Mouse (Mus musculus) right cerebral cortex, postnatal 36 days (tissue): ENCODE measurements around the gene Cnpy4.
"Not testable (repeated sequence)": the region's sequence is repeated elsewhere in the genome, so short reads cannot be mapped to it uniquely, and the experiment has no call there.

ENCODE experiments used
- DNase-seq, 2 experiments: peaks; one replicate each; pipeline ENCODE4 v3.0.0; 2022; ENCODE audit warnings: low spot score in 2 of 2, mixed read lengths in 1 of 2

Cnpy4 gene

DNA sequence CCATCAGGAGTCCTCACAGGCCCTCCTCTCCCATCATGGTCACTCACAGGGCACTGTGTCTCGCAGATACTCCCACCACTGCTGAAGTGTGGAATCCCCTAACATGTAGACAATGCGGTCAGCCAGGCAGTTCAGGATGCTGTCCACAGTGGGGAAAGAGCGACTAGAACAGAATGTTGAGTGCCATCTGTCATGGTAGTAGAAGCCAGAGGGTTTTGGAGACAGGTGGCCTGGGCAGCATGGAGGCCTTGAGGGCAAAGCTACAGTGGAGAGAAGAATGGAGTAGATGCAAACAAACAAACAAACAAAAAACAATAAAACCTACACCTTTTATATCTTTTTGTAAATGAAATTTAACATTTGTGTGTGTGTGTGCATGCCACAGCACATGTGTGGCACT lies 14.8 kb downstream of the Cnpy4 start:
- no peak for DNase-seq

- no peak for DNase-seq
Observed at GRCm38 (mm10) chr5:138207253-138207652, 20.0 kb downstream of the Cnpy4 start.

DNA sequence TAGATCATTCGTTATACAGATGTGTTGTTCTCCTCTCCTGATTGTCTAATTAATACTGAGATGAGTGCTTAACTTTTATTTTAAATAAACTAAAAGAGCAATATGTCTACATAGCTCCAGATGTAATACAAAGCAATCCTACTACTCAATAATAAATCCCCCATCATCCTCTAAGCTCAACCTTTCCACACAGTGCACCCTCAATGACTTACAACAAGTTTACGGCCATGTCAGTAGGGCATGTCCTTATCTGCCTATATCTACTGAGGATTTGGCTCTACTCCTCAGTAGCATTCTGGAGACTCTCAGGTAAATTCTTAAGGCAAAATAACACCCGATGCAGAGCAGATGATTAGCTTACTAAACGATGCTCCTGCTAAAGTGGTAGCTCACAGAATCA lies 20.6 kb downstream of the Cnpy4 start:
- no peak for DNase-seq

DNA sequence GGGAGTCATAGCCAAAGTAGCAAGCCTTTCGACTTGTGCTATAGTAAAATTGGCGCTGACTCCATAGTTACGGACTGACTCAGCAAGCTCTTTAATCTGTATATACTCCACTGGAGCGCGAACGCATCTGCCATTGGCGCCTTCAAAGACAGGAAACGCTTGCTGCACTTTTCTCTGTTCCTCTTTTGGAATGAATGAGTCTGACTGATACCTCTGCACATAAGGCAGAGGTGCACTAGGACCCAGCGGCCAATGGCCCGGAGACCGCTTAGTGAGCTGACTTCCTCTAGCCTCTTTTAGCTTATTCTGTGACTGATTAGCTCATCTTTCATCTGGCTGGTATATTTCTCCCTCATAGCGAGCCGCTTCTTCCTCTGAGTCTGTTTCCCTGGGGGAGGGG lies 29.3 kb downstream of the Cnpy4 start:
- DNase-seq: not testable (repeated sequence)

GRCm38 (mm10) chr5:138219864-138220263 lies 32.6 kb downstream of the Cnpy4 start:
- no peak for DNase-seq

DNA sequence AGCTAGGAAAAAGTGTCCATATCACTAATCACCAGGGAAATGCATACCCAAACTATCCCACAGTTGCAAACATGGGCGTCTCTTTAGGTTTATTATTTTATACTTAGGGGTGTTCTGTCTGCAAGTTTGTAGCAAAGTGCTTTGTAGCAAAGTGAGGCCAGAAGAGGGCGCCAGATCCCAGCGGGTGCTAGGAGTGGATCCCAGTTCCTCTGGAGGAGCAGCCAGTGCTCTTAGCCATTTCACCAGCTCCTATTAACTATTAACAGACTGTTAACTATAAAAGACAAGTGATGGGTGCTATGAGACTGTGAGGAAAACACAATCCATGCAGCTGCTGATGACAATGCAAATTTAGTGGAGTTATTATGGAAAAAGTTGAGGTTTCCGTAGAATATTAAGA lies 34.8 kb downstream of the Cnpy4 start:
- peak; percentile 50 to 61 for DNase-seq

GRCm38 (mm10) chr5:138223287-138223686 lies 36.0 kb downstream of the Cnpy4 start:
- DNase-seq: no peak

GRCm38 (mm10) chr5:138225700-138226099 lies 38.4 kb downstream of the Cnpy4 start, which contains the start of gene Nxpe5:
Nxpe5 (plus strand) TSS chr5:138225898.
- no peak for DNase-seq

DNA sequence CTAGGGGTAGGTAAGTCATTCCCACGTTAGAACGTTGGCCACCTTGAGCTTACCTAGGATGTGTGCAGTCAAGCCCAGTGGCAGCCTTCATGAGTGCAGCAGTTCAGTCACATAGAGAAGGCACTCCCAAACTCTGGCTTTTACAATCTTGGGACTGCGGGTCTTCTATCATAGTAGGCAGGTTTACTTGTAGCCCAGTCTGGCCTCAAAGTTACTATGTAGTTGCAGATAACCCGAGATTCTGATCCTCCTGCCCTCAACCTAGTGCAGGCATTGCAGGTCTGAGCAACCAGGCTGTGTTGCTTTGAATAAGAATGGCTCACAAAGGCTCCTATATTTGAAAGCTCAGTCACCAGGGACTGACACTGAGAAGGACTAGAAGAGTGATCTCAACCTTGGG lies 39.2 kb downstream of the Cnpy4 start:
- DNase-seq: no peak

- DNase-seq: no peak
Observed at GRCm38 (mm10) chr5:138227367-138227766, 40.1 kb downstream of the Cnpy4 start.

DNA sequence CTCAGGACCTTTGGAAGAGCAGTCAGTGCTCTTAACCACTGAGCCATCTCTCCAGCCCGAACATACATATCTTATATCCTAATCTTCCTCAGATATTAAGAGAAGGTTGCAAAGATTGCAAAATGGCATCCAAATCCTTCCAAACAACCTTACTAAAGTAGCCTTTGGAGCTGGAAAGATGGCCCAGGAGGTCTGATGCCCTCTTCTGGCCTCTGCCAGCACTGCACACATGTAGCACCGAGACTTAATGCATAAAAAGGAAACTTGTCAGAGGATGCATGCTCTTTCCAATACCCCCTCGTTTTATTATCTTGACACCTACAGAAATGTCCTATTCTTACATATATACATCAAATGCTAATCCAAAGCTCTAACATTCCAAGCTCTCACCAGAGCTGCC lies 40.7 kb downstream of the Cnpy4 start:
- no peak for DNase-seq

GRCm38 (mm10) chr5:138229511-138229910 lies 42.2 kb downstream of the Cnpy4 start:
- no peak for DNase-seq

DNA sequence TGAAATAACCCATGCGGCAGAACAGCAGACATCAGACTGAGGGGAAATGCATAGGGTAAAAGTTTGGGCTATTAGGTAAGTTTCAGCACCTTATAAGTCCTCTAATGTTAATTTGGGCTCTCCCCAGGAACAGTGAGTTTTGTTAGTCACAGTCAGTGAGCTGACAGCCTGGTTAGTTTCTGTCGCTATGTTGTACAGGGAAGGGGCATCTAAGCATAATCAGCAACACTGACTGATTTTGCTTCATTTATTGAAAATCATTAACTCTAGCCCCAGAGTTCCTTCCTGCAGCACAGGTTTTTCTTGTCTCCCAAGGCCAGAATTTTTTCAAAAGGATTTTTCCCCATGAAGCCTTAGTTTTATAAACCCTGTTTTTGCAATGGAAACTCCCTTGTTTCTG lies 46.5 kb downstream of the Cnpy4 start:
- DNase-seq: no peak

DNA sequence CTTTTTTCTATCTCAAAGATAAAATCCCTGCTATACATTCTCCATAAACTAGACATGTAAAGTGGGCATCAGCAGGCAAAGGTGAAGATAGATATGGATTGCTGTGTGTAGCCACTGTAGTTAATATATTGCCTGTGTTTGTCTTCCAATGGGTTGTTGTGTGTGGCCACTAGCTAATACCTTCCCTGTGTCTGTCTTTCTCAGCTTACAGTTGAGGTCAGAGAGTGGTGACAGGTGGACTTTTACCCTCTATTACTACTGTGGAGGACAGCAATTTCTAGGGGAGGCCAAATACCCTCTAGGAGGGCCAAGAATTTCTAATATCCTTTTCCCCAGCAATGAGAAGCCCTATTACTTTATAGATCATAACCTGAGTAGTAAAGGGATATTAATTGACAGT lies 46.9 kb downstream of the Cnpy4 start:
- DNase-seq: no peak

GRCm38 (mm10) chr5:138241511-138241910 lies 54.2 kb downstream of the Cnpy4 start:
- no peak for DNase-seq
